Mouse (Mus musculus) midbrain, embryonic 14.5 days (tissue): ENCODE measurements at regions not wholly inside any gene's neighbourhood (a gene's known extent, or its start where the extent isn't known, plus 50 kb on each side); places are given as distances from the start of the nearest gene placed in this dataset.

Experiments
- ATAC-seq: fragments of 200-750 bp; cut with Nextera tagmentation; 2 replicates; pipeline ENCODE4 v1.8.0; 2017; ENCODE audit warnings: moderate number of reproducible peaks, moderate library complexity; ENCODE audit not compliant: low FRiP score, low TSS enrichment
- DNase-seq: peaks from one replicate; pipeline ENCODE4 v3.0.0-alpha.2; 2015
- H3K27ac ChIP-seq: fragments of 300-500 bp; sonication (generic); replicated peaks from 2 replicates; pipeline ENCODE4 v1.5.1; 2014; ENCODE audit warnings: mild to moderate bottlenecking, low read depth, low read length, moderate library complexity
- H3K27me3 ChIP-seq: fragments of 300-500 bp; sonication (generic); 2 replicates; pipeline ENCODE4 v1.6.1; 2014; ENCODE audit warnings: low read length, control low read depth, mixed read lengths; ENCODE audit not compliant: control insufficient read depth, insufficient read depth
- H3K36me3 ChIP-seq: fragments of 300-500 bp; sonication (generic); 2 replicates; pipeline ENCODE4 v1.6.1; 2014; ENCODE audit warnings: low read length, control low read depth; ENCODE audit not compliant: control insufficient read depth, insufficient read depth
- H3K4me1 ChIP-seq: fragments of 300-500 bp; sonication (generic); 2 replicates; pipeline ENCODE4 v1.6.1; 2014; ENCODE audit warnings: mild to moderate bottlenecking, antibody characterized with exemption, low read length, control low read depth; ENCODE audit not compliant: control insufficient read depth, insufficient read depth
- H3K4me2 ChIP-seq: fragments of 300-500 bp; sonication (generic); 2 replicates; pipeline ENCODE4 v1.6.1; 2014; ENCODE audit warnings: mild to moderate bottlenecking, low read length, moderate library complexity
- H3K4me3 ChIP-seq: fragments of 300-500 bp; sonication (generic); replicated peaks from 2 replicates; pipeline ENCODE4 v1.5.1; 2014; ENCODE audit warnings: low read depth, low read length
- H3K9ac ChIP-seq: fragments of 300-500 bp; sonication (generic); replicated peaks from 2 replicates; pipeline ENCODE4 v1.6.1; 2014; ENCODE audit warnings: mild to moderate bottlenecking, low read length, moderate library complexity
- H3K9me3 ChIP-seq: fragments of 300-500 bp; sonication (generic); 2 replicates; pipeline ENCODE4 v1.6.1; 2016; ENCODE audit warnings: low read length, control low read depth, mixed read lengths; ENCODE audit not compliant: control insufficient read depth
- whole genome bisulfite sequencing: fragments of 180-500 bp; shearing (Covaris S2); extraction: QIAGEN DNeasy Blood & Tissue Kit; methylation state at CpG from one replicate; pipeline ENCODE4 v1.1.7; 2014; 5-methylcytosine and 5-hydroxymethylcytosine counted together

GRCm38 (mm10) chr9:94368231-94368936 lies 169.5 kb downstream of the 1190002N15Rik start:
- DNase-seq (no peak), ATAC-seq (no peak)
- Histone ChIP-seq H3K4me1 (no peaks in the 10 kb centered on the region), H3K4me2 (no peak overlapping the region), H3K36me3 (no peaks in the 10 kb centered on the region), H3K27ac (no peak overlapping the region), H3K9ac (no peak overlapping the region), H3K9me3 (no peaks in the 10 kb centered on the region), H3K4me3 (no peak overlapping the region), H3K27me3 (no peaks in the 10 kb centered on the region)
- WGBS = 89% methylated on average over 7 of the region's 7 CpGs

GRCm38 (mm10) chr9:94361877-94362697 lies 175.8 kb downstream of the 1190002N15Rik start:
- Histone ChIP-seq H3K4me1 (0 out of 2 replicates have a peak, but pooled peaks cover 3% of the 10 kb centered on the region), H3K27me3 (no peaks in the 10 kb centered on the region), H3K9me3 (no peaks in the 10 kb centered on the region), H3K36me3 (no peaks in the 10 kb centered on the region), H3K4me3 (no peak overlapping the region), H3K9ac (no peak overlapping the region), H3K4me2 (no peak overlapping the region), H3K27ac (no peak overlapping the region)
- DNase-seq (no peak), ATAC-seq (no peak)
- WGBS = 44% methylated on average over 7 of the region's 7 CpGs

GRCm38 (mm10) chr9:94361011-94361410 lies 176.9 kb downstream of the 1190002N15Rik start:
- DNase-seq (no peak), ATAC-seq (no peak)
- no peak overlapping the region for H3K4me3 ChIP-seq
- no peaks in the 10 kb centered on the region for H3K9me3 ChIP-seq
- no peaks in the 10 kb centered on the region for H3K36me3 ChIP-seq
- no peak overlapping the region for H3K4me2 ChIP-seq
- no peaks in the 10 kb centered on the region for H3K27me3 ChIP-seq
- no peak overlapping the region for H3K9ac ChIP-seq
- H3K27ac ChIP-seq = no peak overlapping the region
- WGBS = 85% methylated on average over 2 of the region's 2 CpGs
- H3K4me1 ChIP-seq = 0 out of 2 replicates have a peak, but pooled peaks cover 3% of the 10 kb centered on the region

GRCm38 (mm10) chr9:94358150-94358549 lies 179.7 kb downstream of the 1190002N15Rik start:
- WGBS = 85% methylated on average over 2 of the region's 2 CpGs
- no peak overlapping the region for H3K4me2 ChIP-seq
- 0 out of 2 replicates have a peak, but pooled peaks cover 3% of the 10 kb centered on the region for H3K4me1 ChIP-seq
- no peaks in the 10 kb centered on the region for H3K27me3 ChIP-seq
- no peak for ATAC-seq
- no peak overlapping the region for H3K9ac ChIP-seq
- no peaks in the 10 kb centered on the region for H3K36me3 ChIP-seq
- no peak overlapping the region for H3K27ac ChIP-seq
- no peaks in the 10 kb centered on the region for H3K9me3 ChIP-seq
- DNase-seq = no peak
- no peak overlapping the region for H3K4me3 ChIP-seq

- peak; percentile 72 for DNase-seq
- no peaks in the 10 kb centered on the region for H3K36me3 ChIP-seq
- no peak overlapping the region for H3K4me3 ChIP-seq
- H3K27me3 ChIP-seq = no peaks in the 10 kb centered on the region
- 34% methylated on average over 4 of the region's 4 CpGs for WGBS
- H3K9me3 ChIP-seq = no peaks in the 10 kb centered on the region
- H3K4me2 ChIP-seq = no peak overlapping the region
- no peak overlapping the region for H3K27ac ChIP-seq
- peak; percentile 85 for ATAC-seq
- H3K4me1 ChIP-seq = no peaks in the 10 kb centered on the region
- no peak overlapping the region for H3K9ac ChIP-seq
These were observed 195.9 kb downstream of the 1190002N15Rik start for GRCm38 (mm10) chr9:94342011-94342410.

- H3K4me2 ChIP-seq = no peak overlapping the region
- DNase-seq (no peak), ATAC-seq (peak; percentile 39; the same call in 1 of the 2 replicates)
- H3K9ac ChIP-seq = no peak overlapping the region
- no peak overlapping the region for H3K27ac ChIP-seq
- no peak overlapping the region for H3K4me3 ChIP-seq
- 89% methylated on average over 2 of the region's 2 CpGs for WGBS
- H3K27me3 ChIP-seq = no peaks in the 10 kb centered on the region
- no peaks in the 10 kb centered on the region for H3K9me3 ChIP-seq
- no peaks in the 10 kb centered on the region for H3K4me1 ChIP-seq
- no peaks in the 10 kb centered on the region for H3K36me3 ChIP-seq
These were observed 196.3 kb downstream of the 1190002N15Rik start for GRCm38 (mm10) chr9:94341531-94341930.

- Histone ChIP-seq H3K27ac (no peak overlapping the region), H3K4me3 (no peak overlapping the region), H3K9ac (no peak overlapping the region), H3K36me3 (no peaks in the 10 kb centered on the region), H3K27me3 (no peaks in the 10 kb centered on the region), H3K9me3 (no peaks in the 10 kb centered on the region), H3K4me1 (no peaks in the 10 kb centered on the region), H3K4me2 (no peak overlapping the region)
- ATAC-seq (no peak), DNase-seq (no peak)
- 90% methylated on average over 5 of the region's 5 CpGs for WGBS
These were observed 204.4 kb downstream of the 1190002N15Rik start for GRCm38 (mm10) chr9:94333450-94333849.

GRCm38 (mm10) chr9:94323011-94323410 lies 214.9 kb downstream of the 1190002N15Rik start:
- 95% methylated on average over 3 of the region's 3 CpGs for WGBS
- no peak for ATAC-seq

More at GRCm38 (mm10) chr9:94323011-94323410, 214.9 kb downstream of the 1190002N15Rik start:
- Histone ChIP-seq H3K36me3 (no peaks in the 10 kb centered on the region), H3K4me3 (no peak overlapping the region), H3K27ac (no peak overlapping the region), H3K9ac (no peak overlapping the region), H3K27me3 (no peaks in the 10 kb centered on the region), H3K9me3 (no peaks in the 10 kb centered on the region), H3K4me1 (no peaks in the 10 kb centered on the region), H3K4me2 (no peak overlapping the region)
- no peak for DNase-seq
